Comparison of ENCODE assay signal across 10 mouse cellular contexts in genomic region chr2:157536476-157537081, GRCm38 (mm10). TPM values are rescaled to one million over a fixed set of nuclear protein-coding genes. Genes with fewer than 3 reads are reported as not detected.
DNase-seq lines count a peak whose midpoint lies in the region; ATAC-seq and TF ChIP-seq lines count a peak whose summit lies in the region.
"Had no signal": no experiment of that assay in that cellular context is flagged by ENCODE, and none has a peak within 500 bp of the region (broad histone marks: within the 10 kb centered on the region; RNA-seq: fewer than 3 reads in every experiment).

No protein-coding gene starts in this region.

- H3K4me1 ChIP-seq in liver, embryonic 14.5 days (replicated peaks; ENCODE audit: control insufficient read depth in 2 of 2, insufficient read depth in 2 of 2, low read length in 1 of 2) = peaks cover 0 to 12% of the 10 kb centered on the region in 2 experiments; a peak in 3 of 4 replicates
- peaks cover 84% of the 10 kb centered on the region for H3K4me1 ChIP-seq in forebrain, embryonic 10.5 days
- H3K4me1 ChIP-seq in hindbrain, embryonic 15.5 days (replicated peaks) = peaks cover 63% of the 10 kb centered on the region
- peaks cover 40% of the 10 kb centered on the region for H3K4me1 ChIP-seq in midbrain, postnatal 0 days (ENCODE audit: insufficient read depth, low read length)

- no peaks in the 10 kb centered on the region for H3K9me3 ChIP-seq in liver, embryonic 14.5 days (ENCODE audit: control insufficient read depth, low read length)
- H3K9me3 ChIP-seq in forebrain, embryonic 10.5 days = no peaks in the 10 kb centered on the region
- H3K9me3 ChIP-seq in hindbrain, embryonic 15.5 days = no peaks in the 10 kb centered on the region
- no peaks in the 10 kb centered on the region for H3K9me3 ChIP-seq in midbrain, postnatal 0 days (ENCODE audit: low read length)
- H3K9me3 ChIP-seq: heart, embryonic 12.5 days; limb, embryonic 15.5 days had no signal

- H3K27ac ChIP-seq in liver, embryonic 14.5 days = no peak overlapping the region
- H3K27ac ChIP-seq in forebrain, embryonic 10.5 days = peak overlapping the region; percentile 74
- H3K27ac ChIP-seq in hindbrain, embryonic 15.5 days (replicated peaks) = peak overlapping the region; percentile 82
- H3K27ac ChIP-seq in midbrain, postnatal 0 days (ENCODE audit: low read depth, low read length) = peak overlapping the region; percentile 64
- H3K27ac ChIP-seq: limb, embryonic 15.5 days had no signal

- DNase-seq in liver, embryonic 14.5 days (ENCODE audit: low read depth in 3 of 3, low spot score in 3 of 3) = peak in 2 of 3 experiments; percentile 17
- no peak for DNase-seq in liver
- no peak for DNase-seq in forebrain, embryonic 10.5 days (ENCODE audit: extremely low spot score, low spot score)
- no peak for DNase-seq in midbrain, postnatal 0 days (ENCODE audit: low spot score)
- no peak for DNase-seq in kidney, postnatal 4 days
- no peak for DNase-seq in frontal cortex, postnatal 10 days (ENCODE audit: low spot score in 2 of 2)
- no peak for DNase-seq in layer of hippocampus, postnatal 25 days (ENCODE audit: extremely low spot score in 1 of 2, low spot score in 1 of 2)

- TF ChIP-seq EP300 in liver, embryonic 14.5 days (IDR thresholded peaks at IDR 0.05; ENCODE audit: low read depth) = no peak

- H3K9ac ChIP-seq in liver, embryonic 14.5 days (replicated peaks) = no peak overlapping the region
- no peak overlapping the region for H3K9ac ChIP-seq in hindbrain, embryonic 15.5 days
- no peak overlapping the region for H3K9ac ChIP-seq in midbrain, postnatal 0 days (replicated peaks; ENCODE audit: low read length, poor library complexity, severe bottlenecking)
- H3K9ac ChIP-seq: heart, embryonic 12.5 days; limb, embryonic 15.5 days had no signal

- no peak overlapping the region for H3K4me3 ChIP-seq in liver, embryonic 14.5 days (ENCODE audit: insufficient read depth in 1 of 2, low read depth in 2 of 2, low read length in 2 of 2)
- H3K4me3 ChIP-seq in forebrain, embryonic 10.5 days = 0 out of 2 replicates have a peak overlapping the region, but pooled peaks have one; percentile 2
- H3K4me3 ChIP-seq in hindbrain, embryonic 15.5 days = no peak overlapping the region
- H3K4me3 ChIP-seq in midbrain, postnatal 0 days (ENCODE audit: low read depth, low read length) = no peak overlapping the region
- H3K4me3 ChIP-seq: heart, embryonic 12.5 days; limb, embryonic 15.5 days had no signal

- peaks cover 3% of the 10 kb centered on the region; the same call in 1 of the 2 replicates for H3K27me3 ChIP-seq in liver, embryonic 14.5 days (ENCODE audit: control insufficient read depth, insufficient read depth, low read length)
- peaks cover 71% of the 10 kb centered on the region for H3K27me3 ChIP-seq in forebrain, embryonic 10.5 days (ENCODE audit: poor library complexity, severe bottlenecking)
- H3K27me3 ChIP-seq in hindbrain, embryonic 15.5 days = no peaks in the 10 kb centered on the region
- H3K27me3 ChIP-seq in midbrain, postnatal 0 days (ENCODE audit: insufficient read depth, low read length) = no peaks in the 10 kb centered on the region
- H3K27me3 ChIP-seq: limb, embryonic 15.5 days had no signal

- WGBS in liver, embryonic 14.5 days (ENCODE audit: insufficient replicate concordance) = 52% methylated on average over 7 of the region's 7 CpGs
- 50% methylated on average over 7 of the region's 7 CpGs for WGBS in forebrain, embryonic 10.5 days
- 49% methylated on average over 7 of the region's 7 CpGs for WGBS in hindbrain, embryonic 15.5 days
- 58% methylated on average over 7 of the region's 7 CpGs for WGBS in midbrain, postnatal 0 days

- no peak for TF ChIP-seq CTCF in liver, embryonic 14.5 days (IDR thresholded peaks at IDR 0.05; ENCODE audit: low read depth)
- TF ChIP-seq CTCF in midbrain, postnatal 0 days (IDR thresholded peaks at IDR 0.05) = no peak

- no peak overlapping the region for H3K4me2 ChIP-seq in liver, embryonic 14.5 days (ENCODE audit: low read depth)
- H3K4me2 ChIP-seq in hindbrain, embryonic 15.5 days = no peak overlapping the region
- no peak overlapping the region for H3K4me2 ChIP-seq in midbrain, postnatal 0 days (ENCODE audit: low read depth, low read length, poor library complexity, severe bottlenecking)
- H3K4me2 ChIP-seq: heart, embryonic 12.5 days; limb, embryonic 15.5 days had no signal

- H3K36me3 ChIP-seq in liver, embryonic 14.5 days (replicated peaks; ENCODE audit: control insufficient read depth, insufficient read depth, low read depth) = no peaks in the 10 kb centered on the region
- no peaks in the 10 kb centered on the region; the same call in 1 of the 2 replicates for H3K36me3 ChIP-seq in forebrain, embryonic 10.5 days (replicated peaks)
- H3K36me3 ChIP-seq in hindbrain, embryonic 15.5 days = no peaks in the 10 kb centered on the region
- H3K36me3 ChIP-seq in midbrain, postnatal 0 days (ENCODE audit: insufficient read depth, low read length) = 0 out of 2 replicates have a peak, but pooled peaks cover 4% of the 10 kb centered on the region
- H3K36me3 ChIP-seq: limb, embryonic 15.5 days had no signal

- ATAC-seq in liver, embryonic 14.5 days (ENCODE audit: insufficient read depth) = no peak
- ATAC-seq in hindbrain, embryonic 15.5 days (ENCODE audit: low FRiP score, low read depth) = no peak
- no peak for ATAC-seq in midbrain, postnatal 0 days (ENCODE audit: low FRiP score)

RNA-seq across cellular contexts. Expression of gene Nnat, which starts 23.3 kb away (rescaled TPM):
- 12.8 and 21.0 TPM in 2 replicates for polyA plus RNA-seq in liver, embryonic 14.5 days (2012; rRNA removed)
- polyA plus RNA-seq in liver, embryonic 14.5 days (2014; fragmentation: Nextera tagmentation; extraction: Ambion mirVana) = 10.5 and 11.6 TPM in 2 replicates
- 1,904 and 2,173 TPM in 2 replicates for polyA plus RNA-seq in forebrain, embryonic 10.5 days (2016; fragmentation: Nextera tagmentation; extraction: Ambion mirVana)
- polyA plus RNA-seq in hindbrain, embryonic 15.5 days (2015; fragmentation: Nextera tagmentation; extraction: Ambion mirVana) = 6,864 and 7,318 TPM in 2 replicates
- total RNA-seq in midbrain, postnatal 0 days (2014; rRNA removed) = 7,900 and 8,478 TPM in 2 replicates
- 8,374 and 8,478 TPM in 2 replicates for polyA plus RNA-seq in midbrain, postnatal 0 days (2015; fragmentation: Nextera tagmentation; extraction: Ambion mirVana)
- total RNA-seq in layer of hippocampus, postnatal 25 days (2021) = 100 to 1,000 TPM; 534 to 747 TPM

RNA-seq across cellular contexts. Expression of gene Blcap, which starts 34.5 kb away (rescaled TPM):
- polyA plus RNA-seq in liver, embryonic 14.5 days (2012; rRNA removed) = 5.7 and 7.1 TPM in 2 replicates
- 7.1 and 8.0 TPM in 2 replicates for polyA plus RNA-seq in liver, embryonic 14.5 days (2014; fragmentation: Nextera tagmentation; extraction: Ambion mirVana)
- polyA plus RNA-seq in forebrain, embryonic 10.5 days (2016; fragmentation: Nextera tagmentation; extraction: Ambion mirVana) = 78.7 and 82.3 TPM in 2 replicates
- 249 and 272 TPM in 2 replicates for polyA plus RNA-seq in hindbrain, embryonic 15.5 days (2015; fragmentation: Nextera tagmentation; extraction: Ambion mirVana)
- total RNA-seq in midbrain, postnatal 0 days (2014; rRNA removed) = 307 and 309 TPM in 2 replicates
- polyA plus RNA-seq in midbrain, postnatal 0 days (2015; fragmentation: Nextera tagmentation; extraction: Ambion mirVana) = 394 and 397 TPM in 2 replicates
- 100 to 1,000 TPM; 122 to 130 TPM for total RNA-seq in layer of hippocampus, postnatal 25 days (2021)

Comparison
In these comparisons a context has a peak if more than half of its experiments do, and no peak if none do; other contexts are left out.
1. DNase-seq: peak in liver, embryonic 14.5 days (2 of 3); none in liver (single experiment), forebrain, embryonic 10.5 days (single experiment), midbrain, postnatal 0 days (single experiment), kidney, postnatal 4 days (0 of 2), frontal cortex, postnatal 10 days (0 of 2) and layer of hippocampus, postnatal 25 days (0 of 2).
2. RNA of gene Nnat, which starts 23.3 kb away (polyA plus RNA-seq): 8,374 to 8,478 TPM in midbrain, postnatal 0 days, 6,864 to 7,318 TPM in hindbrain, embryonic 15.5 days and 1,904 to 2,173 TPM in forebrain, embryonic 10.5 days; 10.5 to 21.0 TPM in liver, embryonic 14.5 days; every median in the first group is over 10 times any median in the second.